Mouse (Mus musculus) olfactory bulb, adult 2 months (tissue): Measurements from ENCODE around the gene Dtl.

ENCODE experiments used
- CTCF ChIP-seq: fragments of 200-500 bp; IDR thresholded peaks from 2 replicates; pipeline ENCODE4 v1.5.1; 2012; ENCODE audit warnings: low read depth, mild to moderate bottlenecking, low read length, moderate library complexity; ENCODE audit not compliant: insufficient read depth
- POLR2A ChIP-seq: fragments of 200-500 bp; IDR thresholded peaks from 2 replicates; pipeline ENCODE4 v1.6.1; 2012; ENCODE audit warnings: mild to moderate bottlenecking, low read depth, low read length, moderate library complexity; ENCODE audit not compliant: insufficient read depth

DNA sequence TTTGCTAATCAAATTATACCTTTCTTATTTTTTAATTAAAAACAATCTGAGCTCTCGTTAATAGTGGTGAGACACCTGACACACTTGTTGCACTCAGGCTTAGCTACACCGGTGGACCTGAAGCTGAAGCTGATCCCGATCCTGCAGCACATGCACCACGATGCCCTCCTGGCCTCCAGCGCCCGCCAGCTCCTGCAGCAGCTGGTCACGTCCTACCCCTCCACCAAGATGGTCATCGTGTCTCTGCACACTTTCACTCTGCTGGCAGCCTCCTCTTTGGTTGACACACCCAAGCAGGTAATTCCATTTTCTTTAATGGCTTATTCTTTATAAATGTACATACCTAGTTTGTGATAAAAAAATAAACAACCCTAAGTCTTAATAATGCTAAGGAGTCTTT is 20.7 kb upstream of the Dtl start:
- TF ChIP-seq CTCF = no peak
- TF ChIP-seq POLR2A = no peak
